Mouse (Mus musculus) right cerebral cortex, postnatal 36 days (tissue): Measurements from ENCODE around the gene Mrps25.

Experiments
- DNase-seq, 2 experiments: peaks; one replicate each; pipeline ENCODE4 v3.0.0; 2022; ENCODE audit warnings: low spot score in 2 of 2, mixed read lengths in 1 of 2

Mrps25 gene

DNA sequence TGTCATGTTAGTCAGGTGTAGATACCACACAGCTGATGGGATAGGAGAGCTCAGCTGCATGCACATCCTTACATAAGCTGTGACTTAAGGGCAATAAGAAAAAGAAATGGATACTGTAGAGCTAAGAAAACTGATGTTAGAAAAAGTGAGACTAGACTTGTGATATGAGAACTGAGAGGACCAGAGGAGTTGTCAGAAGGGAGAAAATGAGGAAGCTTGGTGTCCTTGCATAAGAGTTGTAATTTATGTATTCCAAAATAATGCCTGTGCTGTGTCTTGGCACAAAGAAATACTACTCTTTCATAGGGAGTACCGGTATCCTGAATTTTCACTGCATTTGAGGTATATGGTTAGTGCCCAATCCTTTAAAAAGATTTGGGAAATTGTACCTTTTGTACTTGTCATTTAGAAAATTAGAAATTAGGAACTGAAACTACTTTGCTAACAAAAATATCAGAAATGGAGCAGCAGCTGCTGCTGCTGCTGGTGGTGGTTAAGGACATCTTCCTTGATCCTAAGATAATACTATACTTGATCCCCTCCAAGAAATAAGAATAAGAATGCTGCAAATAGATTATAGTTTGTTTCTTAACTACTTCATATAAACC lies 56.9 kb downstream of the Mrps25 start:
- no peak for DNase-seq

DNA sequence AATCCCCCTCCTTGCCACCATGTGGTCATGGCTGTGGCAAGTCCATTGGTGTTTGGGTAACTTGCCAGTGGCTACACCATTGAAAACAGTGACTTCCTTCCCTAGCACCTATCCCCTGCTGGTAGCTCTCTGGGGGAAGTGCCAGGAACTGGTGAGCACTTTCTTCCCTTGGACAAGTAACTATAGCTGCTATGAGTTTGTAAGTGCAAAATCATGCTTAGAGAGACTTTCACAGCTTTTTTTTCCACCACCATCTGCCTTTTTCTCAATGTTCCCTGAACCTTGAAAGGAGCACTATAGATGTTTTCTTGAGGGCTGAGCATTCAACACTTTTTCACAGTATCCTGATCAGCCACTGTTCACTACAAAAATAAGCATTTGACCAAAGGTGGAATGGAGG lies 59.3 kb downstream of the Mrps25 start:
- peak in 1 of 2 experiments; percentile 12 for DNase-seq
